Mouse (Mus musculus) heart, adult 9 months (tissue): ENCODE data around the gene Top2a.
A peak's percentile ranks its signal among the peaks of the same experiment; 100 is the strongest.

ENCODE experiments used
- DNase-seq, 2 experiments: peaks; one replicate each; pipeline ENCODE4 v3.0.0; 2022; ENCODE audit warnings: low spot score in 2 of 2

Top2a gene

GRCm38 (mm10) chr11:99023500-99024467, at the start of gene Top2a:
Gene Top2a, minus strand, starts transcription at chr11:99024189.
- DNase-seq: peak; percentile 98

DNA sequence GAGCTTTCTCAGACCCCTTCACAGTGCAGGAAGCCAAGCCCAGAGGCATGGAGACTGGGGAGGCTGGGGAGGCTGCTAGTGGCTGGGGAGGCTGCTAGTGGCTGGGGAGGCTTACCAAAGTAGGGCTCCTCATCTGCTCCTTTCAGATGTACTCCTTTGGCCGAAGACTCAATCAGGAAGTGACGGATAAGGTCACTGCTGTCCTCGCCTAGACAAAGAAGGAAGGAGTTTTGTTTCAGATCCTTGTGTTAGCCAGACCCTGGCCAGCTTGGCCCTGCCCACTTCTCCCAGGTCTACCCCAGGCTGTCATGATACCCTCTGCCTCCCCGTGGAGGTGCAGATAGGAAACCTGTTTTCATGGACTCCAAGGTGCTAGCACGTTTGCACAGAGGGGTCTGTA, 49.8 kb upstream of the Top2a start:
- DNase-seq: no peak

- no peak for DNase-seq
Observed at GRCm38 (mm10) chr11:99071866-99072265, 47.9 kb upstream of the Top2a start.

DNA sequence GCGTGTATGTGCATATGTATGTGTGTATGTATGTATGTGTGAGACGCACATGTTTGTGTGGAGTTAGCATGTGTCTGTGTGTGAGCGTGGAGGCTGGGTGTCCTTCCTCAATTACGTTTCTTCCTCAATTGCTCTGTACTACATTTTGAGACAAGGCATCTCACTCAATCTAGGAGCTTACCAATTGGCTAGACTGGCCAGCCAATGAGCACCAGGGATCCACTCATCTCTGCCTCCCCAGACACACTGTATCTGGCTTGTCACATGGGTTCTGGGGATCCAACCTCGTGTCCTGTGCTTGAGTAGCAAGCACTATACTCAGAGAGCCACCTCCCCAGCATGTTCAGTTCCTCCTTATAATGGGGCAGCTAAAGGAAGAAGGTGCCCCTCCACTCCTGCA, 44.5 kb upstream of the Top2a start:
- no peak for DNase-seq

DNA sequence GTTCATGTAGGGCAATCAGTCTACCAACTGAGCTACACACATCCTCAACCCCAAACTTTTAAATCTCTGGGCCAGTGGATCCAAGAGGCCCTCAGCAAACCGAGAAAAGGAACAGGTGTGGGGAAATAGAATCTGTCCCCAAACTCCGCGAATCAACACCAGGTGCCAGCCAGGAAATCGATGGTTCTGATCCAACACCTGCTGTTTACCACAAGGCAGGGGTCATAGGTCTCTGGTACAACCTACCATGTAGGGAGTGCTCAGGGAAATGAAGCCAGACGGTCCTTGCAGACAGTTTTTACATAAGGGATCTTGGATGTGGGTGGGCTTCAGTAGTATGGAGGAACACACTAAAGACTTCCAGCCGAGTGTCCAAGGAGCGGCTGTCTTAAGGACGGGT, 43.6 kb upstream of the Top2a start:
- DNase-seq: no peak

DNA sequence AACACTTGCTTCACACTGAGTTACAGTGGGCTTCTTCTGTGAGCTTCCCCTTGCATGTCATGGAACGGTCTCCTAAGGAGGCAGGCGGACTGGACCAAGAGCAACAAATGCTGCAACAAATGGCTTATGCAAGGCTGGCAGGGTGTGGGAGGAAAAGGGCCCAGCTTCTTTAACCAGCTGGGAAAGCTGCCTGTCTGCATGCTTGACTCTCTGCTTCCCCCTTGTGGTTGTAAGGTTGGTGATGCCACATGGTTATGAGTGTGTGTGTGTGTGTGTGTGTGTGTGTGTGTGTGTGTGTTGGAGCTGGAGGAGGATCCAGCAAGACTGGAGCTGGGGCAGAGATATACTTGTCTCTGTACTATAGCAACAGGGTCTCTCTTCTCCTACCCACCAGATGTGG, 42.0 kb upstream of the Top2a start:
- peak; percentile 87 to 91 for DNase-seq

GRCm38 (mm10) chr11:99065353-99065752, 41.4 kb upstream of the Top2a start:
- DNase-seq: no peak

GRCm38 (mm10) chr11:99063406-99064131, 39.6 kb upstream of the Top2a start:
- no peak for DNase-seq

DNA sequence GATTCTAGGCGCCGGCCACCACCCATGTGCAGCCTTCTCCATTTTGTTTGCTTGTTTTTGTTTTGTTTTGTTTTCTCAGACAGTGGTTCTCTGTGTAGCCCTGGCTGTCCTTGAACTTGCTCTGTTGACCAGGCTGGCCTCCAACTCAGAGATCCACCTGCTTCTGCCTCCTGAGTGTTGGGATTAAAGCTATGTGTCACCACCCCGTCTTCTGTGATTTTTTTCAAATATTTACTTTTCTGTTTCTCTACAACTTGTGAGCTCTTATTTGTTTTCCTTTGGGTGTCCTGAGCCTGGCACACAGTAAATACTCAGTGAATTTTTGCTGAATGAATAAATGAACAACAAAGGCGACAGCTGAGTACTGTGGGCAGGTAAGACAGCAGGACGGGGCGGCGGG, 38.7 kb upstream of the Top2a start:
- DNase-seq: no peak

DNA sequence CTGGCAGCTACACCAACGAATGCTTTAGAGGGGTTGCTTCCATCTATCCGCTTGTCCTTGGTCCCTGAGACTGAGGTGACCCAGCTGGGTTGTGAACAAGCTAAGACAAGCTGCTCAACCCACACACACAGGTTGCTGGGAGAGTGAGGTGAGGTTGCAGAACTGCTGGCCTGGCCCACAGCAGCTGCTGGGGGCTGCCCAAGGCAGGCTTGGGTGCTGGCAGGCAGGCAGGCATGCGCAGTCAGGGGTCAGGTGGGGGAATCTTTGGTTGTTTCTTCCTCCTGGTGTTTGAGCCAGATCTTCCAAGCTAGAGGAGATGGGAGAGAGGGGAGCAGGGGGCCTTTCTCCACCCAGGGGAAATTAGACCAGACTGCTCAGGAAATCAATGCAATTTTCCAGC, 36.4 kb upstream of the Top2a start:
- DNase-seq: no peak

GRCm38 (mm10) chr11:99055571-99056452, 31.8 kb upstream of the Top2a start:
- DNase-seq: peak; percentile 70 to 73

GRCm38 (mm10) chr11:99055143-99055542, 31.2 kb upstream of the Top2a start:
- DNase-seq: no peak

- DNase-seq: peak; percentile 50 to 53
Observed at GRCm38 (mm10) chr11:99047643-99048042, 23.7 kb upstream of the Top2a start.

DNA sequence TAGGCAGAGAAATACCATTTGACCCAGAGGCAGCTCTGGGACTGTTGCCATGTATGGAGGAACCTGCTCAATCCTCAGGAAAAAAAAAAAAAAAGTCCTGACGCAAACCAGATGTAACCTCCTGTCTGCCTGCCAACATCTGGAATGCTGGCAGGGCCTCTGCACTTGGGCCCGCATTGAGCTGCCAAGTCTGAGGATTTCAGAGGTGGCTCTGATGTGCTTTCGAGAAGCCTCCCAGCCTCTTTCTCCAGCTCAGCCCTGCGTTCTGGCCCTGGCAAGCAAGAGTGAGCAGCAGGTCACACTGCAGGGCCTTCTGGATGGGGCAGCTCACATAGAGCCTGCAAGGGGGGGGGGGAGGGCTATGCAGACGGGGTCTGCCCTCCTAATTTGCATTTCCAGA, 23.1 kb upstream of the Top2a start:
- peak; percentile 87 to 92 for DNase-seq

DNA sequence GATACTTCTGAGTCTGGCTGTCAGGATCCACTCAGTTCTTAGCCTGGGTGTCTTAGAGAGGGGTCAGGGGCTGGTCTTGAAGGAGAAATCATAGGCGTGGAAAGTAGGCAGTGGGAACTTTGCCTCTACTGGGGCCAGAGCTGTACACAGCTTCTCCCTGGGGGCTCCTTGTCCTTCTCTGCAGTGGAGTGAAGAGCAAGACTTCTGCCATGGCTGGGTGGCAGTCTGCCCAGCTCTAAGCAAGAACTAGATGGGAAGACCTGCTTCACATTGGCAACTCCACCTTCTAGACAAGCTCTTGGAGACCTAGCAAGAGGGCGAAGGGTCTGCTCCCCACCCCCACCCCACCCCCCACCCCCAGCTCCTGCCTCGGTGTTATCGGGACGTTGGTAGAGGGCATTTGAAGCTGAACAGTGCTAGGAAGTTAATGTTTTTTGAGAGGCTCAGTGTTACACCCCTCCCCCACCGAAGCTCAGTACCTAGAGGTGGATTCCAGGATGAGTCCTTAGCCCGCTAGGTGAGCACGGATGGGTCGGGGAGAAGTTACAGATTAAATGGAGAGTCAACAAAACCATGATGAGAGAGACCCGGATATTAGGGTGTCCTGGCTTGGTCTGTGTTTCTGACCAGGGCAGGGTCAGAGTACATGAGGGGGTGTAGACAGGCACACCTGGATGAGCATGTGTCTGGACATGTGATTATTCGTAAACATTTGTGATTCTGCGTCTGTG, 21.3 kb upstream of the Top2a start:
- DNase-seq: no peak

GRCm38 (mm10) chr11:99044306-99044705, 20.3 kb upstream of the Top2a start:
- DNase-seq: peak in 1 of 2 experiments; percentile 56

DNA sequence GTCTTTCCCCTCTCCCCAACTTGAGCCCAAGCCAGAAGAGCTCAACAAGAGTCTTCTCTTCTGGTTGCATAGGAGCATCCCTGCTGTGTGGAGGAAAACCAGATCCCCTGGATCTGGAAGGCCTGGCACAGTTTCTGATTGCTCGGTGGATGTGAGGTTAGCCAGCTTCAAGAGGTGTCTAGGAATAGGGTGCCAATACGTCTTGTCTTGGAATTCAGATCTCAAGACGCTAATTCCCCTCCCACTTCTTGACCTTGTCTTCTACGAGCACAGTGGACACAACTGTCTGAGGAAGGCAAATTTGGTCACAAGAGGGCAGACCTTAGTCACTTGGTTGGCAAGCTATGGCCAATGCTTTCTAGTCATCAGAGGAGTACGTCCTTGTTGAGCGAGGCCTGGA, 19.6 kb upstream of the Top2a start:
- no peak for DNase-seq

DNA sequence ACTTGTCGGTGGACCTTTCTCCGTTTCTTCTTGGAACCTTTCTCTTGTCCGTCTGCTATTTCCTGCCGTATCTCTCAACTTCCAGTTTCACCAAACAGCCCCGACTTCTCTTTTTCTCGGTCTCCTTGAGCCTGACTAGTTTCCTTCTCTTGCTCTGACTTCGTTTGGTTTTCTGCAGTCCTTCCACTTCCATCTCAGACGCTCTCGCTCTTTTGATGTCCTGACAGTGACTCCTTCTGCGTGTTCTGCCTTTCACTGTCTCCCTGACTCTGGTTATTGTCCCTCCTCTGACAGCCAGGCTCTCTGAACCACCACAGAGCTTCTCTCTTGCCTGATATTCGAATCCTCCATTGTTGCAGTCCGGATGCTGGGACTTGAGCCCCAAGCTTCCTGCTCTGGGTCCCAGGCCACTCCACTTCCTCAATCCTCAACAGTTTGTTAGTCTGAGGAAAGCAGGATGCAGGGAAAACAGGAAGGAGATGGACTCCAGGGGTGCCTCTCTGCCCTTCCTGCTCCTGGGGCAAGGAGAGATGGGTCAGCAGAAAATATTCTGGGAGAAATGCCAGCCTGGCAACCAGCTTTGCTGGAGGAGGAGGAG, 18.9 kb upstream of the Top2a start:
- DNase-seq: peak; percentile 66 to 82

- DNase-seq: no peak
Observed at GRCm38 (mm10) chr11:99041841-99042780, 18.1 kb upstream of the Top2a start.
